Mouse (Mus musculus) hindbrain, embryonic 16.5 days (tissue): ENCODE measurements at regions not wholly inside any gene's neighbourhood (a gene's known extent, or its start where the extent isn't known, plus 50 kb on each side); places are given as distances from the start of the nearest gene placed in this dataset.

Source experiments
- ATAC-seq: fragments of 200-750 bp; cut with Nextera tagmentation; 2 replicates; pipeline ENCODE4 v1.8.0; 2017; ENCODE audit warnings: moderate TSS enrichment, moderate library complexity
- H3K27ac ChIP-seq: fragments of 300-500 bp; sonication (generic); 2 replicates; pipeline ENCODE4 v1.5.1; 2014; ENCODE audit warnings: low read depth, mild to moderate bottlenecking, control low read depth, low read length, moderate library complexity
- H3K27me3 ChIP-seq: fragments of 300-500 bp; sonication (generic); replicated peaks from 2 replicates; pipeline ENCODE4 v1.6.1; 2014; ENCODE audit warnings: low read length; ENCODE audit not compliant: control insufficient read depth, insufficient read depth
- H3K36me3 ChIP-seq: fragments of 300-500 bp; sonication (generic); 2 replicates; pipeline ENCODE4 v1.6.1; 2014; ENCODE audit warnings: mild to moderate bottlenecking, low read length, moderate library complexity, mixed read lengths; ENCODE audit not compliant: control insufficient read depth, insufficient read depth
- H3K4me1 ChIP-seq: fragments of 300-500 bp; sonication (generic); 2 replicates; pipeline ENCODE4 v1.6.1; 2014; ENCODE audit warnings: low read depth, low read length; ENCODE audit not compliant: control insufficient read depth, insufficient read depth
- H3K4me2 ChIP-seq: fragments of 300-500 bp; sonication (generic); 2 replicates; pipeline ENCODE4 v1.6.1; 2014; ENCODE audit warnings: mild to moderate bottlenecking, low read length, control low read depth, moderate library complexity
- H3K4me3 ChIP-seq: fragments of 300-500 bp; sonication (generic); 2 replicates; pipeline ENCODE4 v1.5.1; 2014; ENCODE audit warnings: mild to moderate bottlenecking, low read length, control low read depth, moderate library complexity
- H3K9ac ChIP-seq: fragments of 300-500 bp; sonication (generic); 2 replicates; pipeline ENCODE4 v1.6.1; 2014; ENCODE audit warnings: low read depth, mild to moderate bottlenecking, control low read depth, low read length, moderate library complexity
- H3K9me3 ChIP-seq: fragments of 300-500 bp; sonication (generic); 2 replicates; pipeline ENCODE4 v1.6.1; 2014; ENCODE audit warnings: mild to moderate bottlenecking, low read length, moderate library complexity; ENCODE audit not compliant: control insufficient read depth
- WGBS: fragments of 180-500 bp; shearing (Covaris S2); extraction: QIAGEN DNeasy Blood & Tissue Kit; methylation state at CpG from one replicate; pipeline ENCODE4 v1.1.7; 2014; 5-methylcytosine and 5-hydroxymethylcytosine counted together

- no peak overlapping the region for H3K27ac ChIP-seq
- H3K27me3 ChIP-seq, result no peaks in the 10 kb centered on the region
- no peak overlapping the region for H3K4me2 ChIP-seq
- no peaks in the 10 kb centered on the region for H3K36me3 ChIP-seq
- no peaks in the 10 kb centered on the region for H3K9me3 ChIP-seq
- H3K9ac ChIP-seq, result no peak overlapping the region
- ATAC-seq, result no peak
- no peak overlapping the region for H3K4me3 ChIP-seq
- 54% methylated on average over 7 of the region's 7 CpGs for WGBS
- H3K4me1 ChIP-seq, result peaks cover 9% of the 10 kb centered on the region
Measured at GRCm38 (mm10) chr17:15192840-15193239, 151.5 kb upstream of the Gm3448 start.

GRCm38 (mm10) chr17:15185217-15185616, 143.9 kb upstream of the Gm3448 start:
- Histone ChIP-seq H3K27ac (no peak overlapping the region), H3K4me2 (no peak overlapping the region), H3K9ac (no peak overlapping the region), H3K4me3 (no peak overlapping the region), H3K4me1 (peaks cover 9% of the 10 kb centered on the region), H3K36me3 (no peaks in the 10 kb centered on the region), H3K27me3 (no peaks in the 10 kb centered on the region), H3K9me3 (no peaks in the 10 kb centered on the region)
- 0 out of 2 replicates have a peak, but pooled peaks have one; percentile 41 for ATAC-seq
- 9% methylated on average over 5 of the region's 5 CpGs for WGBS

GRCm38 (mm10) chr17:15183800-15184199, 142.5 kb upstream of the Gm3448 start:
- Histone ChIP-seq H3K36me3 (no peaks in the 10 kb centered on the region), H3K4me2 (no peak overlapping the region), H3K4me3 (no peak overlapping the region), H3K9me3 (no peaks in the 10 kb centered on the region), H3K4me1 (peaks cover 10% of the 10 kb centered on the region), H3K27ac (no peak overlapping the region), H3K9ac (no peak overlapping the region), H3K27me3 (no peaks in the 10 kb centered on the region)
- 73% methylated on average over 6 of the region's 6 CpGs for WGBS
- ATAC-seq, result no peak

GRCm38 (mm10) chr17:15182105-15182504, 140.8 kb upstream of the Gm3448 start:
- H3K9ac ChIP-seq, result no peak overlapping the region
- H3K4me2 ChIP-seq, result no peak overlapping the region
- WGBS, result 6% methylated on average over 4 of the region's 4 CpGs
- no peak overlapping the region for H3K4me3 ChIP-seq
- no peaks in the 10 kb centered on the region for H3K27me3 ChIP-seq
- H3K36me3 ChIP-seq, result no peaks in the 10 kb centered on the region
- H3K27ac ChIP-seq, result 0 out of 2 replicates have a peak overlapping the region, but pooled peaks have one; percentile 8
- no peaks in the 10 kb centered on the region for H3K9me3 ChIP-seq
- peak; percentile 55 for ATAC-seq
- peaks cover 10% of the 10 kb centered on the region for H3K4me1 ChIP-seq

GRCm38 (mm10) chr17:15180223-15180860, 139.0 kb upstream of the Gm3448 start:
- Histone ChIP-seq H3K36me3 (no peaks in the 10 kb centered on the region), H3K4me1 (peaks cover 10% of the 10 kb centered on the region), H3K9ac (peak overlapping the region; percentile 14; the same call in 1 of the 2 replicates), H3K27ac (no peak overlapping the region), H3K4me2 (no peak overlapping the region), H3K4me3 (no peak overlapping the region), H3K9me3 (no peaks in the 10 kb centered on the region), H3K27me3 (no peaks in the 10 kb centered on the region)
- peak; percentile 51 for ATAC-seq
- 19% methylated on average over 10 of the region's 10 CpGs for WGBS

DNA sequence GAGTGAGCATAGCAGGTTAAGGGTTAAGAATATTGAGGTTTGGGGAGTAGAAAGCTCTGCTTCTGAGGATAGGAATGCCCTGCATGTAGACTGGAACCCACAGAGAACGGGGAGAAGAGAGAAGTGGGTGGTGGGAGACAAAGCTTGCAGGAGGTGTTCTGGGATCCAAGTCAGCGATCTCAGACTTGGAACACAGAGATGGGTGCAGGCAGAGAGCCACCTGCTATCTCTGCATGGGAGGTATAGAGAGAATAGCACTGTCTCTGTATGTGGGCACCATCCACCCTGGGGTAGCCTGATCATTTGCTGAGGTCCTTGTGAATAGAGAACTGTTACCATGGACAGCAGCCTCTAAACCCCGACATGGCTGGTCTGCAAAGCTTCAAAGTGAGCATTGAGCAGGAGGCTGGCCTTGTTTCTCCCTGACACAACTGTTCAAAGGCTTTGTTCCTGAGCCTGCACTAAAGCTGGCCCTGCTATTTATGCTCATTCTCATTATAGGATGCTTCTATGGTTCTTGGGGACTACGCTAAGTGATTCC, 138.1 kb upstream of the Gm3448 start:
- no peaks in the 10 kb centered on the region for H3K27me3 ChIP-seq
- H3K4me2 ChIP-seq, result no peak overlapping the region
- no peaks in the 10 kb centered on the region for H3K36me3 ChIP-seq
- H3K4me1 ChIP-seq, result peaks cover 10% of the 10 kb centered on the region
- 65% methylated on average over 4 of the region's 4 CpGs for WGBS
- no peak overlapping the region for H3K27ac ChIP-seq
- H3K9me3 ChIP-seq, result no peaks in the 10 kb centered on the region
- no peak for ATAC-seq
- H3K9ac ChIP-seq, result no peak overlapping the region
- H3K4me3 ChIP-seq, result no peak overlapping the region

DNA sequence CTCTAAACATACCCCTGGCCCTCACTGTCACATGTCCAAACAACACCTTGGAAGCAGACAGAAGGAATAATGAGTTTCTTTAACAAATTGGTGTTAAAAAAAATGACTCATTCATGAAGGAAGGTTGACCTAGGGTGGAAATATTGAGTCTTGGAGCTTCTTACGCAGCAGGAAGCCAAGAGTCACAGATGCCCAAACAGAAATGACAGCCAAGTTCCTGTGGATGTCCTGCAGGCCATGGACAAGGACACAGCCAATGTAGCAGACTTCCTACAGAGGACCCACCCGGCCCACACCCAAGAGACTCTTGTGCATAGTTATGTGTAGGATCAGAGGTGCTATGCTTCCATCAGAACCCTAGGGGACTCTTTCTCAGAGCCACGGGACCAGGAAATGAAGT, 136.1 kb upstream of the Gm3448 start:
- Histone ChIP-seq H3K9ac (no peak overlapping the region), H3K4me2 (no peak overlapping the region), H3K4me3 (no peak overlapping the region), H3K27me3 (no peaks in the 10 kb centered on the region), H3K4me1 (peaks cover 10% of the 10 kb centered on the region), H3K27ac (no peak overlapping the region), H3K9me3 (no peaks in the 10 kb centered on the region), H3K36me3 (no peaks in the 10 kb centered on the region)
- WGBS, result 78% methylated on average over 3 of the region's 3 CpGs
- no peak for ATAC-seq

GRCm38 (mm10) chr17:15174354-15174953, 133.1 kb upstream of the Gm3448 start:
- no peaks in the 10 kb centered on the region for H3K36me3 ChIP-seq
- no peaks in the 10 kb centered on the region for H3K9me3 ChIP-seq
- H3K9ac ChIP-seq, result no peak overlapping the region
- H3K4me3 ChIP-seq, result no peak overlapping the region
- H3K27ac ChIP-seq, result no peak overlapping the region
- no peak overlapping the region for H3K4me2 ChIP-seq
- no peaks in the 10 kb centered on the region for H3K27me3 ChIP-seq
- ATAC-seq, result no peak
- no peaks in the 10 kb centered on the region for H3K4me1 ChIP-seq
- 49% methylated on average over 9 of the region's 9 CpGs for WGBS

DNA sequence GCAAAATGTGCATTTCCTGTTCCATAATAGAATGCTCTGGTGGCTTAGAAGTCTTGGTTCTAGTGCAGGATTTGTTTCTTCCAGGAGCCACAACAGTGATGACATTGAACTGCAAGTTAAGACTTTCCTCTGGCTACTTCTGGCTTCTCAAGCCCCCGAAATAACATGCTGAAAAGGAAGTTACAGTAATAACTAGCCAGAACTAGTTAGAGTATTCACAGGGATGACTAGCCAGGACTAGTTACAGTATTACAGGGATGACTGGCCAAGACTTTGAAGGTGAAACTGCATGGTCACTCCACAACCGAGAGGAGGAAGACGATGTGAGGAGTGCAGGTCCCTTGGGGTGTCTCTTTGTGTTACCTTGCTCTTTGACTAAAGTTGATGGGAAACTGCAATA, 126.6 kb upstream of the Gm3448 start:
- Histone ChIP-seq H3K4me2 (no peak overlapping the region), H3K9me3 (no peaks in the 10 kb centered on the region), H3K27ac (no peak overlapping the region), H3K36me3 (no peaks in the 10 kb centered on the region), H3K4me3 (no peak overlapping the region), H3K4me1 (no peaks in the 10 kb centered on the region), H3K27me3 (no peaks in the 10 kb centered on the region), H3K9ac (no peak overlapping the region)
- no peak for ATAC-seq
- WGBS, result 88% methylated on average over 3 of the region's 3 CpGs
